Mouse (Mus musculus): ENCODE results near the gene Ceacam19. TPM values are rescaled to one million over a fixed set of nuclear protein-coding genes. Genes with fewer than 3 reads are reported as not detected.
A peak's percentile ranks its signal among the peaks of the same experiment; 100 is the strongest.
"Not testable (repeated sequence)": the region's sequence is repeated elsewhere in the genome, so short reads cannot be mapped to it uniquely, and the experiment has no call there.

The Ceacam19 gene
- not detected in 2 replicates for polyA plus RNA-seq (2015; fragmentation: Nextera tagmentation; extraction: Ambion mirVana)

- H3K36me3 ChIP-seq, result no peaks in the 10 kb centered on the region
- H3K4me1 ChIP-seq (replicated peaks), result no peaks in the 10 kb centered on the region
- H3K4me2 ChIP-seq, result no peak within 1 kb of the TSS
- H3K27ac ChIP-seq (replicated peaks), result no peak within 1 kb of the TSS
- 77% methylated on average over 7 of the region's 7 CpGs for WGBS
- ATAC-seq (ENCODE audit: low read depth), result no peak
- H3K4me3 ChIP-seq, result no peak within 1 kb of the TSS
- H3K9me3 ChIP-seq, result no peaks in the 10 kb centered on the region
- H3K9ac ChIP-seq, result no peak within 1 kb of the TSS
- H3K27me3 ChIP-seq, result no peaks in the 10 kb centered on the region
Measured at GRCm38 (mm10) chr7:19887849-19888248, at the start of gene Ceacam19. Gene Ceacam19 (minus strand): TSS chr7:19887965.

- Histone ChIP-seq H3K4me2 (no peak overlapping the region), H3K4me3 (no peak overlapping the region), H3K9ac (no peak overlapping the region), H3K36me3 (no peaks in the 10 kb centered on the region), H3K4me1 (replicated peaks) (0 out of 2 replicates have a peak, but pooled peaks cover 7% of the 10 kb centered on the region), H3K27ac (replicated peaks) (no peak overlapping the region), H3K9me3 (no peaks in the 10 kb centered on the region), H3K27me3 (no peaks in the 10 kb centered on the region)
- 84% methylated on average over 11 of the region's 11 CpGs for WGBS
- ATAC-seq (ENCODE audit: low read depth), result no peak
Measured at GRCm38 (mm10) chr7:19937229-19937821, 49.6 kb upstream of the Ceacam19 start.

- no peak for ATAC-seq (ENCODE audit: low read depth)
- no peak overlapping the region for H3K4me3 ChIP-seq
- no peak overlapping the region for H3K4me2 ChIP-seq
- H3K27ac ChIP-seq (replicated peaks), result no peak overlapping the region
- 80% methylated on average over 6 of the region's 6 CpGs for WGBS
- H3K36me3 ChIP-seq, result no peaks in the 10 kb centered on the region
- 0 out of 2 replicates have a peak, but pooled peaks cover 7% of the 10 kb centered on the region for H3K4me1 ChIP-seq (replicated peaks)
- H3K9me3 ChIP-seq, result no peaks in the 10 kb centered on the region
- H3K27me3 ChIP-seq, result 0 out of 2 replicates have a peak, but pooled peaks cover 3% of the 10 kb centered on the region
- H3K9ac ChIP-seq, result no peak overlapping the region
Measured at GRCm38 (mm10) chr7:19935961-19936360, 48.2 kb upstream of the Ceacam19 start.

GRCm38 (mm10) chr7:19935171-19935751 is 47.5 kb upstream of the Ceacam19 start:
- H3K4me3 ChIP-seq, result no peak overlapping the region
- H3K27ac ChIP-seq (replicated peaks), result no peak overlapping the region
- ATAC-seq (ENCODE audit: low read depth), result no peak
- 0 out of 2 replicates have a peak, but pooled peaks cover 7% of the 10 kb centered on the region for H3K4me1 ChIP-seq (replicated peaks)
- no peak overlapping the region for H3K4me2 ChIP-seq
- H3K27me3 ChIP-seq, result 0 out of 2 replicates have a peak, but pooled peaks cover 3% of the 10 kb centered on the region
- no peaks in the 10 kb centered on the region for H3K36me3 ChIP-seq
- H3K9ac ChIP-seq, result no peak overlapping the region
- WGBS, result 82% methylated on average over 20 of the region's 20 CpGs
- no peaks in the 10 kb centered on the region for H3K9me3 ChIP-seq

- Histone ChIP-seq H3K4me2 (peak overlapping the region; percentile 55), H3K9me3 (no peaks in the 10 kb centered on the region), H3K4me3 (peak overlapping the region; percentile 28), H3K9ac (peak overlapping the region; percentile 52; the same call in 1 of the 2 replicates), H3K36me3 (no peaks in the 10 kb centered on the region), H3K4me1 (replicated peaks) (0 out of 2 replicates have a peak, but pooled peaks cover 7% of the 10 kb centered on the region), H3K27me3 (0 out of 2 replicates have a peak, but pooled peaks cover 3% of the 10 kb centered on the region), H3K27ac (replicated peaks) (peak overlapping the region; percentile 52; the same call in 1 of the 2 replicates)
- 22% methylated on average over 20 of the region's 21 CpGs for WGBS
- peak; percentile 76 for ATAC-seq (ENCODE audit: low read depth)
Measured at GRCm38 (mm10) chr7:19932877-19933809, 45.4 kb upstream of the Ceacam19 start.

- H3K9ac ChIP-seq, result peak overlapping the region; percentile 52; the same call in 1 of the 2 replicates
- no peak overlapping the region for H3K27ac ChIP-seq (replicated peaks)
- peak; percentile 57; the same call in 1 of the 2 replicates for ATAC-seq (ENCODE audit: low read depth)
- no peaks in the 10 kb centered on the region for H3K36me3 ChIP-seq
- H3K9me3 ChIP-seq, result no peaks in the 10 kb centered on the region
- H3K4me3 ChIP-seq, result no peak overlapping the region
- H3K4me1 ChIP-seq (replicated peaks), result 0 out of 2 replicates have a peak, but pooled peaks cover 7% of the 10 kb centered on the region
- 0 out of 2 replicates have a peak, but pooled peaks cover 3% of the 10 kb centered on the region for H3K27me3 ChIP-seq
- WGBS, result 25% methylated on average over 13 of the region's 13 CpGs
- H3K4me2 ChIP-seq, result peak overlapping the region; percentile 55
Measured at GRCm38 (mm10) chr7:19932133-19932876, 44.5 kb upstream of the Ceacam19 start.

- not testable (repeated sequence) for H3K4me2 ChIP-seq; H3K4me1 ChIP-seq (replicated peaks); ATAC-seq (ENCODE audit: low read depth); H3K27me3 ChIP-seq; H3K36me3 ChIP-seq; H3K4me3 ChIP-seq; H3K27ac ChIP-seq (replicated peaks); H3K9me3 ChIP-seq; H3K9ac ChIP-seq
- WGBS, result 82% methylated on average over 6 of the region's 6 CpGs
Measured at GRCm38 (mm10) chr7:19930481-19930880, 42.7 kb upstream of the Ceacam19 start.

- Histone ChIP-seq H3K9me3 (no peaks in the 10 kb centered on the region), H3K27me3 (0 out of 2 replicates have a peak, but pooled peaks cover 3% of the 10 kb centered on the region), H3K4me3 (no peak overlapping the region), H3K9ac (no peak overlapping the region), H3K4me2 (no peak overlapping the region), H3K4me1 (replicated peaks) (peaks cover 7% of the 10 kb centered on the region; the same call in 1 of the 2 replicates), H3K36me3 (no peaks in the 10 kb centered on the region), H3K27ac (replicated peaks) (no peak overlapping the region)
- no peak for ATAC-seq (ENCODE audit: low read depth)
- WGBS, result 55% methylated on average over 5 of the region's 5 CpGs
Measured at GRCm38 (mm10) chr7:19928486-19928885, 40.7 kb upstream of the Ceacam19 start.

GRCm38 (mm10) chr7:19926849-19927480 is 39.2 kb upstream of the Ceacam19 start:
- H3K4me1 ChIP-seq (replicated peaks), result no peaks in the 10 kb centered on the region; the same call in 1 of the 2 replicates
- no peaks in the 10 kb centered on the region for H3K36me3 ChIP-seq
- 0 out of 2 replicates have a peak, but pooled peaks cover 3% of the 10 kb centered on the region for H3K27me3 ChIP-seq
- no peak overlapping the region for H3K4me3 ChIP-seq
- WGBS, result 79% methylated on average over 2 of the region's 2 CpGs
- H3K27ac ChIP-seq (replicated peaks), result no peak overlapping the region
- H3K4me2 ChIP-seq, result no peak overlapping the region
- no peaks in the 10 kb centered on the region for H3K9me3 ChIP-seq
- no peak for ATAC-seq (ENCODE audit: low read depth)
- no peak overlapping the region for H3K9ac ChIP-seq

- 52% methylated on average over 1 of the region's 1 CpGs for WGBS
Measured at GRCm38 (mm10) chr7:19925376-19925775, 37.6 kb upstream of the Ceacam19 start.

GRCm38 (mm10) chr7:19923797-19924196 is 36.0 kb upstream of the Ceacam19 start:
- no peaks in the 10 kb centered on the region for H3K27me3 ChIP-seq
- H3K9ac ChIP-seq, result no peak overlapping the region
- no peaks in the 10 kb centered on the region for H3K9me3 ChIP-seq
- 11% methylated on average over 11 of the region's 15 CpGs for WGBS
- peaks cover 13% of the 10 kb centered on the region for H3K4me1 ChIP-seq (replicated peaks)
- H3K27ac ChIP-seq (replicated peaks), result no peak overlapping the region
- no peak overlapping the region for H3K4me3 ChIP-seq
- no peak overlapping the region for H3K4me2 ChIP-seq
- ATAC-seq (ENCODE audit: low read depth), result no peak
- H3K36me3 ChIP-seq, result no peaks in the 10 kb centered on the region

More at GRCm38 (mm10) chr7:19925376-19925775, 37.6 kb upstream of the Ceacam19 start:
- Histone ChIP-seq H3K9ac (no peak overlapping the region), H3K36me3 (no peaks in the 10 kb centered on the region), H3K27ac (replicated peaks) (no peak overlapping the region), H3K9me3 (no peaks in the 10 kb centered on the region), H3K4me2 (no peak overlapping the region), H3K4me3 (no peak overlapping the region), H3K27me3 (no peaks in the 10 kb centered on the region), H3K4me1 (replicated peaks) (peaks cover 6% of the 10 kb centered on the region)
- ATAC-seq (ENCODE audit: low read depth), result no peak
